Mouse (Mus musculus): ENCODE data around the gene Txndc8.

Txndc8 gene

GRCm38 (mm10) chr4:57956029-57956960 is 52.6 kb downstream of the Txndc8 start, which contains the start of gene Txn1:
Gene Txn1 (minus strand): TSS chr4:57956411.
- in situ Hi-C loops (cut with MboI, MseI) = no loop called here

GRCm38 (mm10) chr4:57955544-57955958 is 53.4 kb downstream of the Txndc8 start:
- in situ Hi-C loops (cut with MboI, MseI) = no loop called here

- in situ Hi-C loops (cut with MboI, MseI) = no loop called here
These were observed 53.9 kb downstream of the Txndc8 start for GRCm38 (mm10) chr4:57954991-57955390.

GRCm38 (mm10) chr4:57954580-57954979 is 54.3 kb downstream of the Txndc8 start:
- in situ Hi-C loops (cut with MboI, MseI) = no loop called here

GRCm38 (mm10) chr4:57953796-57954195 is 55.1 kb downstream of the Txndc8 start:
- in situ Hi-C loops (cut with MboI, MseI) = no loop called here

GRCm38 (mm10) chr4:57952891-57953290 is 56.0 kb downstream of the Txndc8 start:
- in situ Hi-C loops (cut with MboI, MseI) = no loop called here

- in situ Hi-C loops (cut with MboI, MseI) = no loop called here
These were observed 56.5 kb downstream of the Txndc8 start for GRCm38 (mm10) chr4:57952416-57952815.

GRCm38 (mm10) chr4:57949866-57950265 is 59.1 kb downstream of the Txndc8 start:
- in situ Hi-C loops (cut with MboI, MseI) = no loop called here

GRCm38 (mm10) chr4:57947476-57947875 is 61.4 kb downstream of the Txndc8 start:
- in situ Hi-C loops (cut with MboI, MseI) = no loop called here

- in situ Hi-C loops (cut with MboI, MseI) = no loop called here
These were observed 61.9 kb downstream of the Txndc8 start for GRCm38 (mm10) chr4:57947036-57947435.

GRCm38 (mm10) chr4:57942892-57943291 is 66.0 kb downstream of the Txndc8 start:
- in situ Hi-C loops (cut with MboI, MseI) = no loop called here

GRCm38 (mm10) chr4:57940631-57941030 is 68.3 kb downstream of the Txndc8 start:
- in situ Hi-C loops (cut with MboI, MseI) = no loop called here

- in situ Hi-C loops (cut with MboI, MseI) = no loop called here
These were observed 71.6 kb downstream of the Txndc8 start for GRCm38 (mm10) chr4:57937292-57937691.

GRCm38 (mm10) chr4:57934181-57934580 is 74.7 kb downstream of the Txndc8 start:
- in situ Hi-C loops (cut with MboI, MseI) = no loop called here

Measured in T-helper 1 cell (primary cell).